Mouse (Mus musculus) heart, adult 2 months (tissue): ENCODE measurements around the gene Fam234a. TPM values are rescaled to one million over a fixed set of nuclear protein-coding genes. Genes with fewer than 3 reads are reported as not detected.

Experiments used
- DNase-seq, 2 experiments: peaks; one replicate each; pipeline ENCODE4 v3.0.0; 2021
- H3K27ac ChIP-seq: fragments of 200-600 bp; 2 replicates; pipeline ENCODE4 v1.8.1; 2022
- H3K27me3 ChIP-seq: fragments of 200-500 bp; 2 replicates; pipeline ENCODE4 v1.6.1; 2012; ENCODE audit warnings: mild to moderate bottlenecking, low read length, inconsistent platforms, mixed read lengths; ENCODE audit not compliant: control insufficient read depth, insufficient read depth
- H3K36me3 ChIP-seq: fragments of 200-500 bp; 2 replicates; pipeline ENCODE4 v1.6.1; 2012; ENCODE audit warnings: low read length, inconsistent platforms; ENCODE audit not compliant: control insufficient read depth, insufficient read depth
- H3K4me1 ChIP-seq: fragments of 200-500 bp; 2 replicates; pipeline ENCODE4 v1.6.1; 2011; ENCODE audit warnings: low read length; ENCODE audit not compliant: control insufficient read depth, insufficient read depth
- H3K4me3 ChIP-seq: fragments of 200-600 bp; 2 replicates; pipeline ENCODE4 v1.8.1; 2022
- H3K79me2 ChIP-seq: fragments of 200-500 bp; replicated peaks from 2 replicates; pipeline ENCODE4 v1.6.1; 2012; ENCODE audit warnings: mild to moderate bottlenecking, inconsistent platforms, low read length, moderate library complexity, mixed read lengths; ENCODE audit not compliant: control insufficient read depth, insufficient read depth
- H3K9ac ChIP-seq: fragments of 200-500 bp; 2 replicates; pipeline ENCODE4 v1.6.1; 2012; ENCODE audit warnings: low read depth, mild to moderate bottlenecking, control low read depth, inconsistent platforms, low read length, mixed read lengths
- CTCF ChIP-seq: fragments of 200-600 bp; IDR thresholded peaks from 2 replicates; pipeline ENCODE4 v1.8.1; 2022; ENCODE audit warnings: antibody characterized with exemption, mild to moderate bottlenecking, moderate library complexity
- EP300 ChIP-seq: fragments of 200-500 bp; IDR thresholded peaks from 2 replicates; pipeline ENCODE4 v1.6.1; 2011; ENCODE audit warnings: low read depth, low read length, control low read depth; ENCODE audit not compliant: insufficient read depth
- POLR2A ChIP-seq: fragments of 200-500 bp; IDR thresholded peaks from 2 replicates; pipeline ENCODE4 v1.6.1; 2011; ENCODE audit warnings: mild to moderate bottlenecking, low read depth, low read length, control low read depth; ENCODE audit not compliant: insufficient read depth
- WGBS: fragments of 180-500 bp; shearing (Covaris S2); methylation state at CpG from one replicate; pipeline ENCODE4 v1.1.7; 2018; 5-methylcytosine and 5-hydroxymethylcytosine counted together
- intact Hi-C: fragments of 180-260 bp; cut with DNase I; formaldehyde crosslinking; loops from one replicate; pipeline ENCODE4 v1.15.1; 2025
- polyA plus RNA-seq: library from polyadenylated mRNA; depleted of rRNA; stranded (reverse); fragments of >200 nt; gene quantifications from 2 replicates; pipeline ENCODE4 v1.2.3, GENCODE M21; 2012
- total RNA-seq, 2 experiments: library from RNA; stranded (reverse); gene quantifications; 2 replicates each; pipeline ENCODE4 v1.2.3; 2021

The Fam234a gene
- total and polyA plus RNA-seq, 3 experiments = 93.1 to 128 (median 113) TPM

DNA sequence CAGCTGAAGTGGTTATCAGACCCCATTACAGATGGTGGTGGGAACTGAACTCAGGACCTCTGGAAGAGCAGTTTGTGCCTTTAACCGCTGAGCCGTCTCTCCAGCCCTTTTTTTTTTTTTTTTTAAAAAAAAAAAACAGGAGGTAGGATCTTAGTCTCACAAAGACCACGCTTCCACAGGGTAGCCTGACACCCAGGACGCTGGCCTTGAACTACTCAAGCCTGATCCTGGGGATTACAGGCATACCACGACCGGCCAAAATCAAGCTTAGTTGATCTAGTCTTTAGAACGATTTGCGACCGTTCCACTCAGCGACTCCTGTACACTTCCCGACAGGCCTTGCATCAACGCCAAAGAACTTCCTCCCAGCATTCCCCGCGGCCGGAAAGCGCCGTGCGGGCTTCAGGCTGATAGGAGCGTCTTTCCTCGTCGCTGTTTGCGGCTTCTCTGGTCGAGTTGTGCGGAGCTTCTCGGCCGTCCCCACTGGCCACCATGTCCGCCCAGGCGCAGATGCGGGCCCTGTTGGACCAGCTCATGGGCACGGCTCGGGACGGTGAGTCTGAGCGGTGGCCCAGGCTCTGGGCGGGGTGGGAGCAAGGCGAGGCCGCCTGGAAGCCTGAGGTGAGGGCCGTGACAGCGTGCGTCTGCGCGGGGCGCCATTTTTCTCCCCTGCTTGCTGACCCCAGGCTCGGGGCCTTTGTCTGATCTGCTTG is 8.7 kb upstream of the Fam234a start, which contains the start of gene Luc7l:
TSS of gene Luc7l (plus strand) at position 358 of the 713 bp plus-strand sequence.
- Histone ChIP-seq H3K27me3 (no peaks in the 10 kb centered on the region), H3K9ac (peak within 1 kb of the TSS; percentile 92), H3K36me3 (peaks cover 22% of the 10 kb centered on the region), H3K79me2 (no peaks in the 10 kb centered on the region; the same call in 1 of the 2 replicates), H3K4me3 (peak within 1 kb of the TSS; percentile 90), H3K27ac (peak within 1 kb of the TSS; percentile 94), H3K4me1 (peaks cover 1% of the 10 kb centered on the region; the same call in 1 of the 2 replicates)
- WGBS = 1% methylated on average over 43 of the region's 43 CpGs
- peak; percentile 96 to 97 for DNase-seq
- TF ChIP-seq CTCF = no peak
- TF ChIP-seq EP300 = peak; percentile 81
- peak; percentile 96 for TF ChIP-seq POLR2A
- intact Hi-C loops = loop anchor here (5.0 kb wide), 2 partner anchors 460 to 955 kb away; no protein-coding TSS in a partner anchor

DNA sequence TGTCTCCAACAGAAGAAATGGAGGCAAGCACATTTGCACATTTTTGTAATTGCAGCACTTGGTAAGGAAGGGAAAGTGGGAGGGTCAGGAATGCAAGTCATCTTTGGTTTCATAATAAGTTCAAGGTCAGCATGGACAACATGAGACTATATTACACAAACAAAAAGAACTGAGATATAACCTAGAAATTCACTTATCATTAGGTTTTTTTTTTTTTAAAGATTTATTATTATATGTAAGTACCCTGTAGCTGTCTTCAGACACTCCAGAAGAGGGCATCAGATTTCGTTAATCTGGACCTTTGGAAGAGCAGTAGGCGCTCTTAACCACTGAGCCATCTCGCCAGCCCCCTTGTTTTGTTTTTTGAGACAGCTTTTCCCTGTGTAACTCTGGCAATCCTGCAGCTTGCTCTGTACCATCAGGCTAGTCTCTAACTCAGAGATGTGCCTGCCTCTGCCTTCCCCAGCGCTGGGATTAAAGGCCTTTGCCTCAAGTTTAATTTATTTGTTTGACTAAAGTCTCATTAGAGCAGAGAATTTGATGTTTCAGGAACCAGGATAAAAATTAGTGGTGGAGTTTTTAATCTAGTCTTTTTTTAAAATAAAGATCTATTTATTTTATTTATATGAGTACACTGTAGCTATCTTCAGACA is 8.0 kb upstream of the Fam234a start:
- Histone ChIP-seq H3K36me3 (peaks cover 20% of the 10 kb centered on the region), H3K27ac (peak overlapping the region; percentile 94), H3K27me3 (no peaks in the 10 kb centered on the region), H3K9ac (no peak overlapping the region), H3K4me1 (peaks cover 1% of the 10 kb centered on the region; the same call in 1 of the 2 replicates), H3K79me2 (no peaks in the 10 kb centered on the region; the same call in 1 of the 2 replicates), H3K4me3 (peak overlapping the region; percentile 90)
- no peak for DNase-seq
- intact Hi-C loops = loop anchor here (5.0 kb wide), 2 partner anchors 460 to 955 kb away; no protein-coding TSS in a partner anchor
- 62% methylated on average over 4 of the region's 4 CpGs for WGBS
- TF ChIP-seq EP300 = no peak
- no peak for TF ChIP-seq POLR2A
- no peak for TF ChIP-seq CTCF

DNA sequence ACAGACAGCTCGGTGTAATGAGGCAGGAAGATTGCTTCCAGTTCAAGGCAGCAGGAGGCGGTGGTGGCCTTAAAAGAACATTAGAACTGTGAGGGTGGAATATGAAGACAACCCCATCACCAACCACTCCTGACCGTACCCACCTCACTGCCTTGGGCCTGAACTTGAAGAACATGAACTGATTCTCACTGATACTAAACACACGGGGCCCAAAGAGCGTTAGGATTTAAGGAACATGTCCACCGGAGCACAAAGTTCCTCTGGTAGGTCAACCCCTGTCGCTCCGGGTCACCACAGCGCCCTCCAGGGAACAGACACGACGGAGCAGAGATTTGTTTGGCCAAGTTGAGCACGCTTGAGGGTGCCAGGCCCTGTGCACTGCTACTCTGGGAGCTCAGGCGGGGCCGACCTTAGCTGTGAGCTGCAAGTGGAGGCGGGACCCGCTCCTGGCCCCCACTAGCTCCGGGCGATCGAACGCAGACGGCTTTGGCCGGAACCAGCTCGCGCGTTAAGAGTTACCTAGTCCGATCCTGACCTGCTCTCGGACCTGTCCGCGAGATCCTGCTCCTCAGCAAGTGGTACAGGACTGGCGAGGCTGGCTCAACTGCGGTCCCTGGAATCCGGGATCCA is 456 bp downstream of the Fam234a start:
- Histone ChIP-seq H3K9ac (peak overlapping the region; percentile 82), H3K27me3 (no peaks in the 10 kb centered on the region), H3K36me3 (no peaks in the 10 kb centered on the region; the same call in 1 of the 2 replicates), H3K4me3 (peak overlapping the region; percentile 66), H3K27ac (peak overlapping the region; percentile 89), H3K4me1 (peaks cover 4% of the 10 kb centered on the region; the same call in 1 of the 2 replicates), H3K79me2 (no peaks in the 10 kb centered on the region)
- TF ChIP-seq EP300 = no peak
- no peak for TF ChIP-seq POLR2A
- peak; percentile 53 for TF ChIP-seq CTCF
- intact Hi-C loops = loop anchor here (5.0 kb wide), 2 partner anchors 106 to 121 kb away; partner anchors contain the start of genes Axin1 and Mrpl28
- DNase-seq = no peak
- 2% methylated on average over 32 of the region's 32 CpGs for WGBS

DNA sequence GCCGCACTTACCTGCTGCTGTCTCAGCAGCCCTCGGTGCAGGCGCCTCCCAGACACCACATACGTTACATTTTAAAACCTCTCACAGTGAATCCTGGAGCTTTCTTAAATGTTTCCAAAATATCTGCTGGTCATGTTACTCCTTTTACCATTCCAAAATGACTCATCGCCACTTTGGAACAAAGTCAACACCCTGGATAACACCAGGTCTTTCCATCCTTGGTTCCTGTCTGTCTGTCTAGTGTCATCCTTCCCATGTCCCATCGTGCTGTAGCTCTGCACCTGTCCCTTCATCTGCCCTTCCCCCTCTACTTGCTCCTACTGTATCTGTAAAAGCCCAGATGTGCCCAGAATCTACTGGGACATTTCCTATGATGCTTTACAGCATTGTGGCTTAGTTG is 3.1 kb downstream of the Fam234a start:
- Histone ChIP-seq H3K9ac (no peak overlapping the region), H3K27ac (no peak overlapping the region), H3K79me2 (peaks cover 1% of the 10 kb centered on the region; the same call in 1 of the 2 replicates), H3K4me1 (peaks cover 4% of the 10 kb centered on the region; the same call in 1 of the 2 replicates), H3K36me3 (peaks cover 1% of the 10 kb centered on the region; the same call in 1 of the 2 replicates), H3K4me3 (no peak overlapping the region), H3K27me3 (no peaks in the 10 kb centered on the region)
- intact Hi-C loops = loop anchor here (5.0 kb wide), 2 partner anchors 104 to 119 kb away; partner anchors contain the start of genes Axin1 and Mrpl28
- DNase-seq = no peak
- TF ChIP-seq EP300 = no peak
- no peak for TF ChIP-seq CTCF
- 59% methylated on average over 6 of the region's 6 CpGs for WGBS

DNA sequence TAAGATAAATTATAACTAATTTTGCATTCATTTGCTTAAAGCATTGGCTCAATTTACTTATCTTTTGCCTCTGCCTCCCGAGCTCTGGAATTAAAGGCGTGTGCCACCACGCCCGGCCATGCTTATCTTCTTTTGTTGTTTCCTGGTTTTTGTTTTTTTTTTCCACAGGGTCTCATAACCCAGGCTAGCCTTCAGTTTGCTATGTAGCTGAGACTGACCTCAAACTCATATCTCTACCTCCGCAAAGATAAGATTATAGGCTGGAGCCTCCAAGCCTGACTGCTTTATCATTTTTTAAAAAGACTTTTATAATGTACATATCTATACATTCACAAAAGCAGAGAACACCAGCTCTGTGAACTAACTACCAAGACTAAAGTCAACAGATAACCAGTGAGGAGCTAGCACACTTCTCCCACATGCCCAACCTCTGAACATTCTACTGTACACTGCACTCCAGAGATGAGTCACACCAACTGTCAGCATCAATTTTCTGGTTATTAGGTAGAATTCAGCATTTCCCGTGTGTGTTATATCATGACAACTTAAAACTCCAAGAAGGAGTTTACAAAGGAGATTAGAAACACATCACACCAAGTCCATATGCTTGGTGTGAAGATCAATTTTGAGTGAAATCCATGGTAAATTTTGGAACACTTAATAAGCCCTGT is 3.8 kb downstream of the Fam234a start:
- no peak overlapping the region for H3K4me3 ChIP-seq
- peaks cover 1% of the 10 kb centered on the region; the same call in 1 of the 2 replicates for H3K79me2 ChIP-seq
- WGBS = 54% methylated on average over 6 of the region's 6 CpGs
- H3K27me3 ChIP-seq = no peaks in the 10 kb centered on the region
- peaks cover 2% of the 10 kb centered on the region; the same call in 1 of the 2 replicates for H3K36me3 ChIP-seq
- peaks cover 4% of the 10 kb centered on the region; the same call in 1 of the 2 replicates for H3K4me1 ChIP-seq
- no peak overlapping the region for H3K27ac ChIP-seq
- TF ChIP-seq POLR2A (no peak), CTCF (no peak), EP300 (no peak)
- DNase-seq = no peak
- H3K9ac ChIP-seq = no peak overlapping the region
- intact Hi-C loops = loop anchor here (5.0 kb wide), 2 partner anchors 103 to 118 kb away; partner anchors contain the start of genes Axin1 and Mrpl28
